Mouse (Mus musculus) kidney, embryonic 16.5 days (tissue): ENCODE measurements around the gene Cyb561d2. TPM values are rescaled to one million over a fixed set of nuclear protein-coding genes. Genes with fewer than 3 reads are reported as not detected.

ENCODE experiments used
- ATAC-seq: fragments of 200-750 bp; cut with Nextera tagmentation; 2 replicates; pipeline ENCODE4 v1.8.0; 2017; ENCODE audit warnings: moderate TSS enrichment; ENCODE audit not compliant: low FRiP score, low TSS enrichment
- H3K27ac ChIP-seq: fragments of 300-500 bp; sonication (generic); 2 replicates; pipeline ENCODE4 v1.5.1; 2014; ENCODE audit warnings: low read length
- H3K27me3 ChIP-seq: fragments of 300-500 bp; sonication (generic); 2 replicates; pipeline ENCODE4 v1.6.1; 2014; ENCODE audit warnings: low read length, control low read depth, mixed read lengths; ENCODE audit not compliant: insufficient read depth
- H3K36me3 ChIP-seq: fragments of 300-500 bp; sonication (generic); 2 replicates; pipeline ENCODE4 v1.6.1; 2014; ENCODE audit warnings: low read length, control low read depth, mixed read lengths; ENCODE audit not compliant: insufficient read depth
- H3K4me1 ChIP-seq: fragments of 300-500 bp; sonication (generic); 2 replicates; pipeline ENCODE4 v1.6.1; 2014; ENCODE audit warnings: low read length, control low read depth, mixed read lengths; ENCODE audit not compliant: insufficient read depth
- H3K4me2 ChIP-seq: fragments of 300-500 bp; sonication (generic); replicated peaks from 2 replicates; pipeline ENCODE4 v1.6.1; 2014; ENCODE audit warnings: low read depth, low read length
- H3K4me3 ChIP-seq: fragments of 300-500 bp; sonication (generic); 2 replicates; pipeline ENCODE4 v1.5.1; 2014; ENCODE audit warnings: mild to moderate bottlenecking, low read length
- H3K9ac ChIP-seq: fragments of 300-500 bp; sonication (generic); replicated peaks from 2 replicates; pipeline ENCODE4 v1.6.1; 2014; ENCODE audit warnings: low read length
- H3K9me3 ChIP-seq: fragments of 300-500 bp; sonication (generic); 2 replicates; pipeline ENCODE4 v1.6.1; 2016; ENCODE audit warnings: low read length, control low read depth
- WGBS: fragments of 180-500 bp; shearing (Covaris S2); extraction: QIAGEN DNeasy Blood & Tissue Kit; methylation state at CpG from one replicate; pipeline ENCODE4 v1.1.7; 2014; 5-methylcytosine and 5-hydroxymethylcytosine counted together
- polyA plus RNA-seq: library from polyadenylated mRNA; unstranded; fragments of >200 nt; fragmentation: Nextera tagmentation; extraction: Ambion mirVana; gene quantifications from 2 replicates; pipeline ENCODE4 v1.2.1, GENCODE M21; 2015

Cyb561d2 gene
- polyA plus RNA-seq, 1 experiment from 2014 or later: 39.0 TPM

- H3K4me3 ChIP-seq: peak within 1 kb of the TSS; percentile 62
- peak within 1 kb of the TSS; percentile 87 for H3K9ac ChIP-seq
- H3K4me2 ChIP-seq: peak within 1 kb of the TSS; percentile 95
- ATAC-seq: peak; percentile 35
- 1% methylated on average over 63 of the region's 63 CpGs for WGBS
- H3K36me3 ChIP-seq: no peaks in the 10 kb centered on the region
- peaks cover 61% of the 10 kb centered on the region for H3K4me1 ChIP-seq
- H3K27me3 ChIP-seq: no peaks in the 10 kb centered on the region
- peak within 1 kb of the TSS; percentile 57 for H3K27ac ChIP-seq
- H3K9me3 ChIP-seq: no peaks in the 10 kb centered on the region
These were observed 9.3 kb upstream of the Cyb561d2 start, which contains the start of gene Rassf1 for GRCm38 (mm10) chr9:107551117-107551889. Gene Rassf1 (plus strand): TSS chr9:107551555.

GRCm38 (mm10) chr9:107550491-107551116 lies 8.6 kb upstream of the Cyb561d2 start:
- 37% methylated on average over 23 of the region's 23 CpGs for WGBS
- Histone ChIP-seq H3K9me3 (no peaks in the 10 kb centered on the region), H3K4me1 (peaks cover 54% of the 10 kb centered on the region), H3K27ac (peak overlapping the region; percentile 47), H3K4me2 (peak overlapping the region; percentile 95), H3K27me3 (no peaks in the 10 kb centered on the region), H3K9ac (peak overlapping the region; percentile 87), H3K36me3 (no peaks in the 10 kb centered on the region), H3K4me3 (peak overlapping the region; percentile 62)
- no peak for ATAC-seq

DNA sequence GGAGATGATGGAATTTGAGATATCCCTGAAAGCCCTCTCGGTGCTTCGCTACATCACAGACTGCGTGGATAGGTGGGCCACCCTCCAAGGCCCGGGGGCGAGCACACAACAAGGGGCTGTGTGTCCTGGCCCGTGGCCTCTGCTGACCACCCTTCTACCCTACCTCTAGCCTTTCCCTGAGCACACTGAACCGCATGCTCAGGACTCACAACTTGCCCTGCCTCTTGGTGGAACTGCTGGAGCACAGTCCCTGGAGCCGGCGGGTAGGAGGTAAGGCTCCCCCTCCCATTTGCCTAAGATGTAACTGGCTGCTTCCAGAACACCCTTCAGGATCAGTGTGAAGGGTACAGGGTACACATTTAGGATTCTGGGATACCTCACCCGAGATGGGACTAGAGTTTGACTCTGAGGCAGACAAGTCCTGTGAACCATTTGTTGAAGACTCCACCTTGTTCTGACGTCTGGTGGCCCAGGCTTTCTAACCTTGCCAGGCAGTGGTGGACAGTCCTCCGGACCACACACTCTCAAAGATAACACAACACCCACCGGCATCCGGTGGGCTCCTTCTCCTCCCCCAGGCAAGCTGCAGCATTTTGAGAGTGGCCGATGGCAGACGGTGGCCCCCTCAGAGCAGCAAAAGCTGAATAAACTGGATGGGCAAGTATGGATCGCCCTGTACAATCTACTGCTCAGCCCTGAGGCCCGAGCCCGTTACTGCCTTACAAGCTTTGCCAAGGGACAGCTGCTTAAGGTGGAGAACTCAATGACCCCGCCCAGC lies 7.5 kb upstream of the Cyb561d2 start:
- H3K27ac ChIP-seq: no peak overlapping the region
- H3K27me3 ChIP-seq: no peaks in the 10 kb centered on the region
- no peak overlapping the region for H3K4me3 ChIP-seq
- H3K9me3 ChIP-seq: no peaks in the 10 kb centered on the region
- WGBS: 80% methylated on average over 20 of the region's 20 CpGs
- H3K4me1 ChIP-seq: peaks cover 53% of the 10 kb centered on the region
- H3K9ac ChIP-seq: no peak overlapping the region
- H3K4me2 ChIP-seq: no peak overlapping the region
- no peak for ATAC-seq
- peaks cover 7% of the 10 kb centered on the region; the same call in 1 of the 2 replicates for H3K36me3 ChIP-seq

DNA sequence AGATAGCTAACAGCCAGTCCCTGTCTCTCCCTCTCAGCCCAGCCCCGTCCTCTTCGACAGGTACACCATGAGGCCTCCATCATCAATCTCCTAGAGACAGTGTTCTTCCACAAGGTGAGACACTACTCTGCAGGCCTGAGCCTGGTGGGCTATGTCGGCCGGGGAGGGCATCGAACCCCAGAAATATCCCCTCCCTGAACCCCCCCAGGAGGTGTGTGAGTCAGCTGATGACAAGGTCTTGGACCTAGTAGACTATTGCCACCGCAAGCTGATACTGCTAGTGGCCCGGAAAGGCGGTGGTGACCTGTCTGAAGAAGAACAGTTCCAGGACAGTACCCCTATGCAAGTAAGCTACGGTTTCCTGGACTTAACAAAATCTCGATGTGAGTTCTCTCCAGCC lies 6.8 kb upstream of the Cyb561d2 start:
- Histone ChIP-seq H3K27me3 (no peaks in the 10 kb centered on the region), H3K9me3 (no peaks in the 10 kb centered on the region), H3K4me1 (peaks cover 50% of the 10 kb centered on the region), H3K27ac (no peak overlapping the region), H3K9ac (no peak overlapping the region), H3K4me2 (no peak overlapping the region), H3K4me3 (no peak overlapping the region), H3K36me3 (peaks cover 14% of the 10 kb centered on the region; the same call in 1 of the 2 replicates)
- ATAC-seq: no peak
- 86% methylated on average over 10 of the region's 10 CpGs for WGBS

DNA sequence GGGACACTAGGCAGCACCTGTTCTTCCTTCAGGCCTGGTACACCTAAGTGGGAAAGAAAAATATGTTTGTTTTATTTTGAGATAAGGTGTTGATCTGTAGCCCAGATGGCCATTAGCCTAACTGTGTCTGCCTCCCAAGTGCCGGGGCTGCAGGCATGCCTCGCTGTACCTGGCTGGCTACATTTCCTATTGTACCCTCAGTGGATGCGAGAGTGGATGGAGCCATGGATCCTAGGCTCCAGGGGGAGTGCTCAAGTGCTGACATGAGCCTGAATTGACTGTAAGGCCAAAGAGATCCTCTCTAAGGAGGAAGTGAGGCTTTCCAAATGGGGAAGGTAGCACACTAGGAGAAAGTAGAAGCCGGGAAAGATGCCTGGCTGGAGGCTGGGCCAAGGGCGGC lies 6.0 kb upstream of the Cyb561d2 start:
- Histone ChIP-seq H3K4me1 (peaks cover 45% of the 10 kb centered on the region), H3K4me3 (no peak overlapping the region), H3K9ac (no peak overlapping the region), H3K4me2 (no peak overlapping the region), H3K27me3 (no peaks in the 10 kb centered on the region), H3K27ac (no peak overlapping the region), H3K9me3 (no peaks in the 10 kb centered on the region), H3K36me3 (peaks cover 17% of the 10 kb centered on the region; the same call in 1 of the 2 replicates)
- ATAC-seq: no peak
- WGBS: 81% methylated on average over 5 of the region's 5 CpGs

- Histone ChIP-seq H3K36me3 (peaks cover 17% of the 10 kb centered on the region; the same call in 1 of the 2 replicates), H3K27ac (0 out of 2 replicates have a peak within 1 kb of the TSS, but pooled peaks have one; percentile 18), H3K27me3 (no peaks in the 10 kb centered on the region), H3K4me1 (peaks cover 42% of the 10 kb centered on the region), H3K9ac (peak within 1 kb of the TSS; percentile 48; the same call in 1 of the 2 replicates), H3K9me3 (no peaks in the 10 kb centered on the region), H3K4me3 (peak within 1 kb of the TSS; percentile 24), H3K4me2 (peak within 1 kb of the TSS; percentile 51)
- peak; percentile 55 for ATAC-seq
- 1% methylated on average over 20 of the region's 20 CpGs for WGBS
These were observed 5.0 kb upstream of the Cyb561d2 start, which contains the start of gene Zmynd10 for GRCm38 (mm10) chr9:107547026-107547425. Gene Zmynd10 (plus strand): TSS chr9:107547298.

DNA sequence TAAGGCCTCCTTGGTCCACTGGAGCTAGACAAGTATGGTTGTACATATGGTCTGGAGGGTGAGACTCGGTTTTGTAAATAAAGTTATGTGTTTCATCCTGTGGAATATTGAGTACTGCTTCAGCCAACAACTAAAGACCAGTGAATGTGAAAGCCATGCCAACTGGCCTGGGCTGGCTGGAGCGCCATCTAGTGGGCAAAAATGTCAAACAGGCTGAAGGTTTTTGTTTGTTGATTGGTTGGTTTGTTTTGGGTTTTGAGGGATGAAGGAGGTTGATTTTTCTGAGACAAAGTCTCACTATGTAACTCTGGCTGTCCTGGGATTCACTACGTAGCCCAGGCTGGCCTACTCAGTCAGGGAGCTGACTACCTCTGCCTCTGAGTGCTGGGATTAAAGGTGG lies 3.6 kb upstream of the Cyb561d2 start:
- H3K4me2 ChIP-seq: no peak overlapping the region
- H3K9ac ChIP-seq: no peak overlapping the region
- no peaks in the 10 kb centered on the region for H3K27me3 ChIP-seq
- H3K4me1 ChIP-seq: peaks cover 37% of the 10 kb centered on the region
- 4% methylated on average over 3 of the region's 3 CpGs for WGBS
- ATAC-seq: no peak
- H3K9me3 ChIP-seq: no peaks in the 10 kb centered on the region
- H3K36me3 ChIP-seq: peaks cover 17% of the 10 kb centered on the region; the same call in 1 of the 2 replicates
- no peak overlapping the region for H3K27ac ChIP-seq
- no peak overlapping the region for H3K4me3 ChIP-seq

DNA sequence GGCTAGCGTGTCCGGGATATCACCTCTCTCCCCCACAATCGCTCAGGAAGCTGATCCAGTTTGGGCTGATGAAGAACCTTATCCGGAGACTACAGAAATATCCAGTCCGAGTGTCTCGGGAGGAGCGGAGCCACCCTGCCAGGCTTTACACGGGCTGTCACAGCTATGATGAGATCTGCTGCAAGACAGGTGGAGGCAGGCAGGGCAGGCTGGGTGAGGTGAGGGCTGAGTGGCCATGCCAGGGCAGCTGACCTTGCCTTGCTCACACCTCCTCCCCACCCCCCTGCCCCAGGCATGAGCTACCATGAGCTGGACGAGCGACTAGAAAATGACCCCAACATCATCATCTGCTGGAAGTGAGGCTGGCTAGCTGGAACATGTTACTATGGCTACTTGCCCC lies 3.2 kb upstream of the Cyb561d2 start:
- 83% methylated on average over 10 of the region's 10 CpGs for WGBS
- Histone ChIP-seq H3K4me3 (no peak overlapping the region), H3K9ac (no peak overlapping the region), H3K27ac (no peak overlapping the region), H3K4me1 (peaks cover 33% of the 10 kb centered on the region), H3K4me2 (no peak overlapping the region), H3K27me3 (no peaks in the 10 kb centered on the region), H3K9me3 (no peaks in the 10 kb centered on the region), H3K36me3 (peaks cover 17% of the 10 kb centered on the region; the same call in 1 of the 2 replicates)
- ATAC-seq: no peak

DNA sequence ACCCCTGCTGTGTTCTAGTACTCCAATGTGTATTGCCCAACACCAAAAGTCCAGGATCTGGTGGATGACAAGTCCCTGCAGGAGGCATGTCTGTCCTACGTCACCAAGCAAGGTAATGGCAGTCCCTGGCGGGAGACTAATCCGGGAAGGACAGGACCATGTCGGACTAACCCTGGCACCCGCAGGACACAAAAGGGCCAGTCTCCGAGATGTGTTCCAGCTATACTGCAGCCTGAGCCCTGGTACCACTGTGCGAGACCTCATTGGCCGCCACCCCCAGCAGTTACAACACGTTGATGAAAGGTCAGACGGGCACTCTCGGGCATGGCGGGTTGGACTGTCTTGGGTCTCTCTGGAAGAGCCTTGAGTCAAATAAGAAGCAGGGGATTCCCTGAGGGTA lies 2.7 kb upstream of the Cyb561d2 start:
- ATAC-seq: no peak
- H3K36me3 ChIP-seq: peaks cover 22% of the 10 kb centered on the region; the same call in 1 of the 2 replicates
- no peak overlapping the region for H3K9ac ChIP-seq
- H3K27ac ChIP-seq: no peak overlapping the region
- no peak overlapping the region for H3K4me3 ChIP-seq
- no peak overlapping the region for H3K4me2 ChIP-seq
- peaks cover 32% of the 10 kb centered on the region for H3K4me1 ChIP-seq
- H3K9me3 ChIP-seq: no peaks in the 10 kb centered on the region
- H3K27me3 ChIP-seq: no peaks in the 10 kb centered on the region
- WGBS: 93% methylated on average over 12 of the region's 12 CpGs
